Mouse (Mus musculus) macrophage (primary cell): ENCODE measurements around the gene Myh1. TPM values are rescaled to one million over a fixed set of nuclear protein-coding genes. Genes with fewer than 3 reads are reported as not detected.

Source experiments
- H3K27ac ChIP-seq: fragments of 350-480 bp; formaldehyde crosslinking; 2 replicates; pipeline ENCODE4 v1.9.0; 2021
- H3K36me3 ChIP-seq: fragments of 350-480 bp; formaldehyde crosslinking; 2 replicates; pipeline ENCODE4 v1.9.0; 2021; ENCODE audit errors: inconsistent target
- H3K4me3 ChIP-seq: fragments of 350-480 bp; formaldehyde crosslinking; 2 replicates; pipeline ENCODE4 v1.9.0; 2021; ENCODE audit errors: inconsistent target
- H3K79me2 ChIP-seq: fragments of 350-480 bp; formaldehyde crosslinking; 2 replicates; pipeline ENCODE4 v1.9.0; 2021; ENCODE audit errors: inconsistent target
- WGBS: methylation state at CpG from one replicate; pipeline ENCODE4 v1.1.7; 2026; ENCODE audit warnings: inconsistent platforms; ENCODE audit not compliant: missing documents; 5-methylcytosine and 5-hydroxymethylcytosine counted together
- polyA plus RNA-seq: library from polyadenylated mRNA; stranded (reverse); fragments of 250-400 nt; gene quantifications from 3 replicates; pipeline ENCODE4 v1.2.4, GENCODE M21; 2018; ENCODE audit warnings: inconsistent platforms
- total RNA-seq, 78 experiments: library from RNA; depleted of rRNA; stranded (reverse); fragments of 250-400 nt; gene quantifications; 1 replicate in 9 of 78; 2 replicates in 24 of 78; 3 replicates in 43 of 78; 4 replicates in 2 of 78; pipeline ENCODE4 v1.2.4; 2018; ENCODE audit warnings: inconsistent platforms in 56 of 78

Myh1 gene
- total RNA-seq (2018; cell fraction: chromatin; rRNA removed) = not detected
- not detected for total RNA-seq (2018; cell fraction: cytosol; rRNA removed)
- not detected for total RNA-seq (2018; cell fraction: nucleus; rRNA removed)
- not detected in 3 replicates for polyA plus RNA-seq

GRCm38 (mm10) chr11:67199752-67200151 lies at the start of gene Myh1:
TSS of gene Myh1 (plus strand) at chr11:67200052.
- H3K79me2 ChIP-seq = no peaks in the 10 kb centered on the region
- WGBS = 82% methylated on average over 4 of the region's 4 CpGs
- no peaks in the 10 kb centered on the region for H3K36me3 ChIP-seq
- H3K4me3 ChIP-seq = no peak within 1 kb of the TSS
- H3K27ac ChIP-seq = no peak within 1 kb of the TSS

GRCm38 (mm10) chr11:67150237-67150636 lies 49.6 kb upstream of the Myh1 start:
- Histone ChIP-seq H3K36me3 (no peaks in the 10 kb centered on the region), H3K4me3 (no peak overlapping the region), H3K27ac (no peak overlapping the region), H3K79me2 (no peaks in the 10 kb centered on the region)
- whole genome bisulfite sequencing = 93% methylated on average over 2 of the region's 2 CpGs

- H3K4me3 ChIP-seq = no peak overlapping the region
- WGBS = 86% methylated on average over 3 of the region's 3 CpGs
- H3K36me3 ChIP-seq = no peaks in the 10 kb centered on the region
- H3K27ac ChIP-seq = no peak overlapping the region
- H3K79me2 ChIP-seq = no peaks in the 10 kb centered on the region
Measured at GRCm38 (mm10) chr11:67151159-67151558, 48.7 kb upstream of the Myh1 start.

GRCm38 (mm10) chr11:67151651-67152630 lies 47.9 kb upstream of the Myh1 start:
- no peaks in the 10 kb centered on the region for H3K79me2 ChIP-seq
- H3K4me3 ChIP-seq = no peak overlapping the region
- no peaks in the 10 kb centered on the region for H3K36me3 ChIP-seq
- 83% methylated on average over 16 of the region's 16 CpGs for WGBS
- no peak overlapping the region for H3K27ac ChIP-seq

- Histone ChIP-seq H3K36me3 (no peaks in the 10 kb centered on the region), H3K27ac (no peak overlapping the region), H3K4me3 (no peak overlapping the region), H3K79me2 (no peaks in the 10 kb centered on the region)
- WGBS = 38% methylated on average over 1 of the region's 1 CpGs
Measured at GRCm38 (mm10) chr11:67153123-67153522, 46.7 kb upstream of the Myh1 start.

GRCm38 (mm10) chr11:67153843-67154242 lies 46.0 kb upstream of the Myh1 start:
- WGBS = 94% methylated on average over 1 of the region's 1 CpGs

GRCm38 (mm10) chr11:67155650-67156049 lies 44.2 kb upstream of the Myh1 start:
- WGBS = 93% methylated on average over 2 of the region's 2 CpGs
- no peaks in the 10 kb centered on the region for H3K79me2 ChIP-seq
- no peaks in the 10 kb centered on the region for H3K36me3 ChIP-seq
- H3K4me3 ChIP-seq = no peak overlapping the region
- H3K27ac ChIP-seq = no peak overlapping the region

More at GRCm38 (mm10) chr11:67153843-67154242, 46.0 kb upstream of the Myh1 start:
- Histone ChIP-seq H3K4me3 (no peak overlapping the region), H3K27ac (no peak overlapping the region), H3K79me2 (no peaks in the 10 kb centered on the region), H3K36me3 (no peaks in the 10 kb centered on the region)

- 96% methylated on average over 3 of the region's 3 CpGs for WGBS
- Histone ChIP-seq H3K4me3 (no peak overlapping the region), H3K36me3 (no peaks in the 10 kb centered on the region), H3K27ac (no peak overlapping the region), H3K79me2 (no peaks in the 10 kb centered on the region)
Measured at GRCm38 (mm10) chr11:67160131-67160530, 39.7 kb upstream of the Myh1 start.

GRCm38 (mm10) chr11:67163701-67164100 lies 36.2 kb upstream of the Myh1 start:
- Histone ChIP-seq H3K36me3 (no peaks in the 10 kb centered on the region), H3K27ac (no peak overlapping the region), H3K79me2 (no peaks in the 10 kb centered on the region), H3K4me3 (no peak overlapping the region)
- WGBS = 86% methylated on average over 4 of the region's 4 CpGs

- no peaks in the 10 kb centered on the region for H3K36me3 ChIP-seq
- no peaks in the 10 kb centered on the region for H3K79me2 ChIP-seq
- no peak overlapping the region for H3K4me3 ChIP-seq
- 60% methylated on average over 5 of the region's 5 CpGs for WGBS
- no peak overlapping the region for H3K27ac ChIP-seq
Measured at GRCm38 (mm10) chr11:67164851-67165250, 35.0 kb upstream of the Myh1 start.

GRCm38 (mm10) chr11:67169301-67169700 lies 30.6 kb upstream of the Myh1 start:
- H3K36me3 ChIP-seq = no peaks in the 10 kb centered on the region
- H3K27ac ChIP-seq = no peak overlapping the region
- WGBS = 66% methylated on average over 5 of the region's 5 CpGs
- no peaks in the 10 kb centered on the region for H3K79me2 ChIP-seq
- H3K4me3 ChIP-seq = no peak overlapping the region

- no peak within 1 kb of the TSS for H3K4me3 ChIP-seq
- 89% methylated on average over 14 of the region's 14 CpGs for WGBS
Measured at GRCm38 (mm10) chr11:67170727-67171126, 29.1 kb upstream of the Myh1 start, which contains the start of gene Myh2. TSS of gene Myh2 (plus strand) at chr11:67171027.

GRCm38 (mm10) chr11:67172439-67172838 lies 27.4 kb upstream of the Myh1 start:
- 68% methylated on average over 2 of the region's 2 CpGs for WGBS
- Histone ChIP-seq H3K4me3 (no peak overlapping the region), H3K36me3 (no peaks in the 10 kb centered on the region), H3K27ac (no peak overlapping the region), H3K79me2 (no peaks in the 10 kb centered on the region)

More at GRCm38 (mm10) chr11:67170727-67171126, 29.1 kb upstream of the Myh1 start, which contains the start of gene Myh2:
- Histone ChIP-seq H3K79me2 (no peaks in the 10 kb centered on the region), H3K27ac (no peak within 1 kb of the TSS), H3K36me3 (no peaks in the 10 kb centered on the region)

GRCm38 (mm10) chr11:67176376-67176775 lies 23.5 kb upstream of the Myh1 start:
- Histone ChIP-seq H3K27ac (no peak overlapping the region), H3K79me2 (no peaks in the 10 kb centered on the region), H3K4me3 (no peak overlapping the region), H3K36me3 (no peaks in the 10 kb centered on the region)
- 83% methylated on average over 4 of the region's 5 CpGs for WGBS

- Histone ChIP-seq H3K27ac (no peak overlapping the region), H3K79me2 (no peaks in the 10 kb centered on the region), H3K36me3 (no peaks in the 10 kb centered on the region), H3K4me3 (no peak overlapping the region)
- WGBS = 91% methylated on average over 10 of the region's 10 CpGs
Measured at GRCm38 (mm10) chr11:67190316-67190715, 9.5 kb upstream of the Myh1 start.
